Mouse (Mus musculus) splenic B cell, adult 2 months (primary cell): ENCODE measurements around the gene Mid1.
A peak's percentile ranks its signal among the peaks of the same experiment; 100 is the strongest.
"Not testable (repeated sequence)": the region's sequence is repeated elsewhere in the genome, so short reads cannot be mapped to it uniquely, and the experiment has no call there.

Source experiments
- DNase-seq: peaks from one replicate; pipeline ENCODE4 v3.0.0-alpha.2; 2011; ENCODE audit warnings: low read depth, low spot score
- H3K27me3 ChIP-seq: 2 replicates; pipeline ENCODE4 v1.6.1; 2012; ENCODE audit warnings: mild to moderate bottlenecking, low read length, moderate library complexity, mixed read lengths; ENCODE audit not compliant: control insufficient read depth, poor library complexity, insufficient read depth, severe bottlenecking
- H3K36me3 ChIP-seq: 2 replicates; pipeline ENCODE4 v1.6.1; 2012; ENCODE audit warnings: mild to moderate bottlenecking, low read length, moderate library complexity, mixed read lengths; ENCODE audit not compliant: control insufficient read depth, poor library complexity, insufficient read depth, severe bottlenecking

Mid1 gene

DNA sequence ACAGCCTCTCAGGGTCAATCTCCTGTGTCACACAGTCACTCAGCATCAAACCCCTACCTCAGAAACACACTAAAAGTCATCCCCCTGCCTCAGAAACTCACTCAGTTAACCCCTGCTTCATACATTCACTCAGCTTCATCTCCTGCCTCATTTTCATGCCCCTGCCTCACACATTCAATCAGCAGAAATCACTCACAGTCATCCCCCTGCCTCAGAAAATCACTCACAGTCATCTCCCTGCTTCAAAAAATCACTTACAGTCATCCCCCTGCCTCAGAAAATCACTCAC lies 323.1 kb downstream of the Mid1 start:
- H3K36me3 ChIP-seq: peaks cover 10% of the 10 kb centered on the region
- H3K27me3 ChIP-seq: not testable (repeated sequence)
- DNase-seq: peak; percentile 51

- peak; percentile 60 for DNase-seq
Observed at GRCm38 (mm10) chrX:170008584-170008983, 323.6 kb downstream of the Mid1 start.

GRCm38 (mm10) chrX:170009016-170009750 lies 324.2 kb downstream of the Mid1 start, which contains the start of gene Gm21887:
Gene Gm21887 (plus strand): TSS chrX:170009659.
- DNase-seq: peak; percentile 100
- H3K36me3 ChIP-seq: peaks cover 10% of the 10 kb centered on the region
- H3K27me3 ChIP-seq: not testable (repeated sequence)

More at GRCm38 (mm10) chrX:170008584-170008983, 323.6 kb downstream of the Mid1 start:
- H3K27me3 ChIP-seq: not testable (repeated sequence)
- peaks cover 10% of the 10 kb centered on the region for H3K36me3 ChIP-seq

DNA sequence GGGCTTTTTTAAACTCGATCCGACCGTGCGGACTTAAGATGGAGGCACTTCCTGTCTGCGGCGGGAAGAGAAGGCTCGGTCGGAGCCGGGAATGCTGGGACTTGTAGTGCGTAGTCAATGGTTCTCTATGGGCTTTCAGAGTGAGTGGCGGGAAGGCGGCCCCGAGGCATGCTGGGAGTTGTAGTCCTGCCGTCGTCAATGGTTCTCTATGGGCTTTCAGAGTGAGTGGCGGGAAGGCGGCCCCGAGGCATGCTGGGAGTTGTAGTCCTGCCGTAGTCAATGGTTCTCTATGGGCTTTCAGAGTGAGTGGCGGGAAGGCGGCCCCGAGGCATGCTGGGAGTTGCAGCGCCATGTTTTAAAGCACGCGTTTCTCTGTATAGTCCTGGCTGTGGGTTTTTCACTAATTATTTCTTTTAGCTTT lies 324.8 kb downstream of the Mid1 start:
- not testable (repeated sequence) for H3K27me3 ChIP-seq

DNA sequence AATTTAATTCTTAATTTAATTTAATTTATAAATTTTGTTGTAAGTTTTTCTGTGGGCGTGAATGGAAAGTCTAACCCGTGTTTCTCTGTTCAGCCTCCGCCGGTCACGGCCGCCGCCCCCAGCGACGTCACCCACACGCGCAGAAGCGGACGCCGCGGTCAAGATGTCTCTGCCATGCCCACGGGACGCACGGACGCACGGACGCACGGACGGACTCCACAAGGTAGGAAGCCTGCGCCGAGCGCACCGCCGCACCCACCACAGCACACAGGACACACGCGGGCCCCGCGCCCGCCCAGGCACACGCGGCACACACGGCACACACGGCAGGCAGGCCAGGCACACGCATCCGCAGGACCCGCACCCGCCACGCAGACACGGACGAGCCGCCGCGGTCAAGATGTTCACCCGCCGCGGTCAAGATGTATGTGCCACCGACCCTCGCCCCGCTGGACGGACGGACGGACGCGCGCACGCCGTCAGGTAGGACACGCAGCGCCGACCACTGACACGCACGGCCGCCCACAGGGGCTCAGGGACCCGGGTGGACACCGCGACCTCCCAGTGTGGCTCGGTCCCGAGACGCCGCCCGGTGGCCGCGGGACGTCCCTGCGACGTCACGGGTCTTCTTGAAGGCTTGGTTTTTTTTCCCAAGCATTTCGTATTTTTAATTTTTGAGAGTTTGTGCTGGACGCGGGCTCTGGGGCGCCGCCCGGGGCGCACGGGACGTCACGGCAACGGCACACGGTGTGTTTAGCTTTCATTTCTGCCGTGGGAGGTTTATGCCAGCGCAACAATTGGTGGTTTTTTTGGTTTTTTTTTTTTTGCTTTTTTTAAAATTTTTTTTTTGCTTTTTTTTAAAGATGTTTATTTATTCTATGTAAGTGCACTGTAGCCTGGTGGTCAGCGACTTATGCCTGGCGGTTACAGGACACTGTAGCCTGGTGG lies 325.9 kb downstream of the Mid1 start:
- DNase-seq: peak; percentile 100
- not testable (repeated sequence) for H3K27me3 ChIP-seq
- peaks cover 10% of the 10 kb centered on the region for H3K36me3 ChIP-seq

More for the DNA sequence above, 324.8 kb downstream of the Mid1 start:
- peaks cover 10% of the 10 kb centered on the region for H3K36me3 ChIP-seq
- peak; percentile 100 for DNase-seq

- not testable (repeated sequence) for DNase-seq, H3K27me3 ChIP-seq
- H3K36me3 ChIP-seq: peaks cover 10% of the 10 kb centered on the region
Observed at GRCm38 (mm10) chrX:170011529-170011879, 326.5 kb downstream of the Mid1 start.

- H3K27me3 ChIP-seq, DNase-seq: not testable (repeated sequence)
- H3K36me3 ChIP-seq: peaks cover 14% of the 10 kb centered on the region
Observed at GRCm38 (mm10) chrX:170013421-170013820, 328.4 kb downstream of the Mid1 start.

- not testable (repeated sequence) for H3K27me3 ChIP-seq
- H3K36me3 ChIP-seq: peaks cover 18% of the 10 kb centered on the region
- DNase-seq: peak; percentile 71
Observed at GRCm38 (mm10) chrX:170014038-170014437, 329.0 kb downstream of the Mid1 start.

DNA sequence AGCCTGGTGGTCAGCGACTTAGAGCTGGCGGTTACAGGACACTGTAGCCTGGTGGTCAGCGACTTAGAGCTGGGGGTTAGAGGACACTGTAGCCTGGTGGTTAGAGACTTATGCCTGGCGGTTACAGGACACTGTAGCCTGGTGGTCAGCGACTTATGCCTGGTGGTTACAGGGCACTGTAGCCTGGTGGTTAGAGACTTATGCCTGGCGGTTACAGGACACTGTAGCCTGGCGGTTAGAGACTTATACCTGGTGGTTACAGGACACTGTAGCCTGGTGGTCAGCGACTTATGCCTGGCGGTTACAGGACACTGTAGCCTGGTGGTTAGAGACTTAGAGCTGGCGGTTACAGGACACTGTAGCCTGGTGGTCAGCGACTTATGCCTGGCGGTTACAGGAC lies 330.9 kb downstream of the Mid1 start:
- peaks cover 24% of the 10 kb centered on the region for H3K36me3 ChIP-seq
- H3K27me3 ChIP-seq, DNase-seq: not testable (repeated sequence)

DNA sequence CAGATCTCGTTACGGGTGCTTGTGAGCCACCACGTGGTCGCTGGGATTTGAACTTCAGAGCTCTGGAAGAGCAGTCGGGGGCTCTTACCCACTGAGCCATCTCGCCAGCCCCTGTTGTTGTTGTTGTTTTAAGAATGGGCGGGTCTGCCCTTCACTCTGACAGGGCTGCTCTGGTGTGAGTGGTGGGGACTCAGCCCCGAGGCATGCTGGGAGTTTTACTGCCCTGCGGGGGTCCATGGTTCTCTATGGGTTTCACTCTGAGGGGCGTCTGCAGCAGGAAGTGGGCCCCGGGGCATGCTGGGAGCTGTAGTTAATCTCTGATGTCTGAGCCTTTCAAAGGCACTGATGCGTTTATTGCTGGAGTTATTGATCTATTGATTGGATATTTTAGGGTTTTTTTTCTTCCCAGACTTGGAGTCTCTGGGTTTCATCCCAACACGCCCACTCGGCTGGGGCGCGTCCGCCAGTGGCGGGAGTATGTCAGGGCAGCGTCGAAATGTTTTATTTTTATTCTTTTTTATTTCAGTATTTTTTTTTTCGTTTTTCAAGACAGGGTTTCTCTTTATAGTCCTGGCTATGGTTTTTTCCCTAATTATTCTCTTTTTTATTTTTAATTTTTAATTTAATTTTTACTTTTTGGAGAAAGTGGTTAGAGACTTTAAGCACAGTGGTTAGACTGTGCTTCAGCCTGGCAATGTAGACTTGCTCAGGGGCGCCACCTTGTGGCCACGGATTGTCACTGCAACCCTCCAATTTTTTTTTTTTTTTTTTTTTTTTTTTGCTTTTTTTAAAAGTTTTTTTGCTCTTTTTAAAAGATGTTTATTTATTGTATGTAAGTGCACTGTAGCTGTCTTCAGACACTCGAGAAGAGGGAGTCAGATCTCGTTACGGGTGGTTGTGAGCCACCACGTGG lies 332.6 kb downstream of the Mid1 start:
- peaks cover 23% of the 10 kb centered on the region for H3K36me3 ChIP-seq
- H3K27me3 ChIP-seq: not testable (repeated sequence)
- peak; percentile 94 for DNase-seq

- H3K36me3 ChIP-seq: peaks cover 23% of the 10 kb centered on the region
- DNase-seq: peak; percentile 85
Observed at GRCm38 (mm10) chrX:170018571-170019218, 333.7 kb downstream of the Mid1 start.

GRCm38 (mm10) chrX:170019219-170019953 lies 334.4 kb downstream of the Mid1 start:
- H3K36me3 ChIP-seq: peaks cover 23% of the 10 kb centered on the region
- not testable (repeated sequence) for H3K27me3 ChIP-seq
- DNase-seq: peak; percentile 65

More at GRCm38 (mm10) chrX:170018571-170019218, 333.7 kb downstream of the Mid1 start:
- not testable (repeated sequence) for H3K27me3 ChIP-seq

DNA sequence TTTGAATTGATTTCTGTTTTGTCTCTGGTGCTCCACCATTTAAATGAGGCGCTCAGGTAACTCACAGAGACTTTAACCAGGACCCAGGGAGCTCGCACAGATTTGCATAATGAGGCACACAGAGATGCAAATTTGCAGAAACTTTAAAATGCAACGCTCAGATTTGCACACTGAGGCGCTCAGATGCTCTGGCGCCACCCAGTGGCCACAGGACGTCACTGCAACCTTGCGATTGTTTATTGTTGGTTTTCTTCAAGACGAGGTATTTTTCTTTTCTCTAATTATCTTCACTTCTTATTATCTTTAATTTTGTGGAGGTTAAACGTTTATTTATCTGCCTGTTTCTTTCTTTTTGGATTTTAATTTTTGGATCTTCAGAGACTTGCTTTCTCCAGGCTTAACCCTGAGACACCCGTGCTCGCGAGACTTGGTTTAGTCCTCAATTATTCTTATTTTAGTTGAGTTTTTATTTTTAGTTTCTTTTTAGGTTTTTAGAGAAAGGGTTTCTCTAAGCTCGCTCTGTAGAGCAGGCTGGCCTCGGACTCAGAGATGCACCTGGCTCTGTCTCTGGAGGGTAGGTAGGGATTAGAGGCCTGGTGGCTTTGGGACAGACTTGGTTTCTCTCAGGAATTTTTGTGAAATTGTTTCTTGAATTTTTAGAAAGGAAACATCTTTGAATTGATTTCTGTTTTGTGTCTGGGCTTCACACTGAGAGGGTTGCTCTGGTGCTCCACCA lies 335.1 kb downstream of the Mid1 start:
- peak; percentile 97 for DNase-seq
- H3K36me3 ChIP-seq: peaks cover 23% of the 10 kb centered on the region
- H3K27me3 ChIP-seq: not testable (repeated sequence)
